Mouse (Mus musculus) heart, adult 10 weeks (tissue): ENCODE measurements around the gene Lingo2. TPM values are rescaled to one million over a fixed set of nuclear protein-coding genes. Genes with fewer than 3 reads are reported as not detected.

Experiments used
- polyA plus RNA-seq: library from polyadenylated mRNA; stranded (reverse); fragments of 350-450 nt; fragmentation: Illumina TruSeq; extraction: RNeasy Lipid Tissue Mini Kit (QIAGEN cat#74804); gene quantifications from one replicate; pipeline ENCODE4 v1.2.3, GENCODE M21; 2014; ENCODE audit warnings: low read depth, low replicate concordance

The Lingo2 gene
- not detected for polyA plus RNA-seq

GRCm38 (mm10) chr4:36951150-36951954 is at the start of gene Lingo2:
Gene Lingo2 (minus strand): TSS chr4:36951747.

